Mouse (Mus musculus) stomach, embryonic 16.5 days (tissue): ENCODE measurements around the gene Fabp2. TPM values are rescaled to one million over a fixed set of nuclear protein-coding genes. Genes with fewer than 3 reads are reported as not detected.
"Not testable (repeated sequence)": the region's sequence is repeated elsewhere in the genome, so short reads cannot be mapped to it uniquely, and the experiment has no call there.

Experiments
- ATAC-seq: fragments of 200-750 bp; cut with Nextera tagmentation; 2 replicates; pipeline ENCODE4 v1.8.0; 2017; ENCODE audit warnings: moderate number of reproducible peaks, moderate TSS enrichment; ENCODE audit not compliant: insufficient read depth, low FRiP score
- H3K27ac ChIP-seq: fragments of 300-500 bp; sonication (generic); 2 replicates; pipeline ENCODE4 v1.5.1; 2014; ENCODE audit warnings: low read length
- H3K27me3 ChIP-seq: fragments of 300-500 bp; sonication (generic); 2 replicates; pipeline ENCODE4 v1.6.1; 2014; ENCODE audit warnings: low read length, control low read depth, mixed read lengths; ENCODE audit not compliant: control insufficient read depth, insufficient read depth
- H3K36me3 ChIP-seq: fragments of 300-500 bp; sonication (generic); 2 replicates; pipeline ENCODE4 v1.6.1; 2014; ENCODE audit warnings: low read length; ENCODE audit not compliant: control insufficient read depth, insufficient read depth
- H3K4me1 ChIP-seq: fragments of 300-500 bp; sonication (generic); 2 replicates; pipeline ENCODE4 v1.6.1; 2014; ENCODE audit warnings: low read length, control low read depth, mixed read lengths; ENCODE audit not compliant: control insufficient read depth, insufficient read depth
- H3K4me2 ChIP-seq: fragments of 300-500 bp; sonication (generic); 2 replicates; pipeline ENCODE4 v1.6.1; 2014; ENCODE audit warnings: low read depth, low read length, mixed read lengths
- H3K4me3 ChIP-seq: fragments of 300-500 bp; sonication (generic); replicated peaks from 2 replicates; pipeline ENCODE4 v1.5.1; 2014; ENCODE audit warnings: mild to moderate bottlenecking, low read length
- H3K9ac ChIP-seq: fragments of 300-500 bp; sonication (generic); 2 replicates; pipeline ENCODE4 v1.6.1; 2014; ENCODE audit warnings: low read length
- H3K9me3 ChIP-seq: fragments of 300-500 bp; sonication (generic); replicated peaks from 2 replicates; pipeline ENCODE4 v1.6.1; 2016; ENCODE audit warnings: low read length, control low read depth; ENCODE audit not compliant: control insufficient read depth
- WGBS: fragments of 180-500 bp; shearing (Covaris S2); extraction: QIAGEN DNeasy Blood & Tissue Kit; methylation state at CpG from one replicate; pipeline ENCODE4 v1.1.7; 2014; 5-methylcytosine and 5-hydroxymethylcytosine counted together
- polyA plus RNA-seq: library from polyadenylated mRNA; unstranded; fragments of >200 nt; fragmentation: Nextera tagmentation; extraction: Ambion mirVana; gene quantifications from 2 replicates; pipeline ENCODE4 v1.2.1, GENCODE M21; 2015

Gene Fabp2
- polyA plus RNA-seq, 1 experiment from 2014 or later = 148 TPM

DNA sequence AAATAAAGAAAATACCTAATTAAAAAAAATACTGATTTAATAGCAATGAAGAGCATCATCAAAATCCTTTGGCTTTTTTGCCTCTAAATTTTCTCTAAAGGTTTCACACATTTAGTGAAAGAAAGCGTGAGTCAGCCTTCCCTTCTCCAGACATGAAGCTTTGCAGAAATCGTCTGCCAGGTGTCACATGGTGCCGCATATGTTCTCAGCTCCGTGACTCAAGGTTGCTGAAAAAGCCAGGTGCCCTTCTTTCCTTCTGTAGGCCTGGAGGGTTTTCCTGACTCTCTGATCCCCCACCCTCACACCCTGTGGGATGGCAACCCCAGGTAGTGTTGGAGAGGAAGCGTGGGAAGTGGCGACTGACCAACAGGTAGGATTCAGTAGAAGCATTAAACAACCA is 34.9 kb downstream of the Fabp2 start:
- no peak overlapping the region for H3K27ac ChIP-seq
- no peaks in the 10 kb centered on the region for H3K9me3 ChIP-seq
- no peak overlapping the region for H3K4me2 ChIP-seq
- no peak overlapping the region for H3K9ac ChIP-seq
- ATAC-seq = no peak
- H3K4me1 ChIP-seq = peaks cover 8% of the 10 kb centered on the region; the same call in 1 of the 2 replicates
- H3K36me3 ChIP-seq = peaks cover 8% of the 10 kb centered on the region; the same call in 1 of the 2 replicates
- 83% methylated on average over 6 of the region's 6 CpGs for WGBS
- no peak overlapping the region for H3K4me3 ChIP-seq
- no peaks in the 10 kb centered on the region for H3K27me3 ChIP-seq

DNA sequence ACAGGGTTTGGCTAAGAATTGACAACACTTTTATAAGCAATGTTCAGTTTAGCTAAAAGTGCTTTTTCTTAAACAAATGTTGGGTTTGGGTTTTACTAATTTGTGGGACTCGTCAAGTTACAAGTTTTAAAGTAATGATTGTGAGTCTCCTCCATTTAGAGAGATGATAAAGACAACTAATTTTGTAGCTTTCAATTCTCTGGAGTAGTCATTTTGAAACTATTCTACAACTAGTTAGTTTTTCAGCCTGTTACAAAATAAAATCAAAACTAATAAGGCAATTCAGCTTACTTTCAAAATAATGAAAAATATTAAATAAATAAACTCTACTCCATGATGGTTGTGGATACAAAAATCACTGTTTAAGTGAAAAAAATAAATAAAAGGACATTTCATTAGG is 37.6 kb downstream of the Fabp2 start:
- H3K27me3 ChIP-seq = no peaks in the 10 kb centered on the region
- no peak overlapping the region for H3K4me2 ChIP-seq
- no peak overlapping the region for H3K4me3 ChIP-seq
- H3K4me1 ChIP-seq = no peaks in the 10 kb centered on the region
- peaks cover 8% of the 10 kb centered on the region; the same call in 1 of the 2 replicates for H3K36me3 ChIP-seq
- H3K9me3 ChIP-seq = no peaks in the 10 kb centered on the region
- no peak for ATAC-seq
- H3K9ac ChIP-seq = no peak overlapping the region
- 86% methylated on average over 1 of the region's 1 CpGs for WGBS
- no peak overlapping the region for H3K27ac ChIP-seq

DNA sequence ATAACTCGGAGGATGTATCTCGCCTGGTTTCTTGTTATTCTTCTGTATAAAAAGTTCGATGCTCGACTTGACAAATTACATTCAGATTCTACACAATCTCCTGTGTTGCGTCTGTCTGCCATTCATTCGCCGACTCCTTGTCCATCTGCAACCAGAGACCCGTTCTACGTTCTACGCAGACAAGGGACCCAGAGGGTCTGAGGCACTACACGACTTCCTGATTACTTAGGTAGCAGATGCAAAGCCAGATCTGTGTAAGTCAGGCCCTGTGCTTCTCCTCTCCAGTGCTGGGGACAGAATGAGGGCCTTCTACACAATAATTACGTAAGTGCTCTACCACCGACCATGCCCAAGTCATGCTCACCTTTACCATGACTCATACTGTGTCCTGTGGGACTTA is 42.3 kb downstream of the Fabp2 start:
- not testable (repeated sequence) for ATAC-seq

DNA sequence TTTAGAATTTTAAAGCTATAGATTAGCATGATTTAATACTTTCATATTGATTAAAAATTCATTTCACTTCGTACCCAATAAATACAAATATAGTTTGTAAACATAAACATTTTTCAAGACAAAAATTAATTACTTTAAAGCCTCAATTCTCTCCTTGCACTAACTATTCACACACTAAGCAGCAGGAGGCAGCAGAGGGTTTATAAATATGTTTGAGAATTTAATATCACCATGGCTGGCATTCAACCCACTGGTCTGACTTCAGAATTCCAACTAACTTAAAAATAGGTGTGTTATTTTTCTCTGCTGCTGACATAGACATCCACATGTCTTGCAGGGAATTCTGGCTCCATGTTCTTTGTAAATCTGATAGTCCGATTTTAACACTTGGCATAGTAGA is 44.3 kb downstream of the Fabp2 start:
- WGBS = 67% methylated on average over 2 of the region's 2 CpGs
- no peaks in the 10 kb centered on the region for H3K27me3 ChIP-seq
- no peak for ATAC-seq
- no peaks in the 10 kb centered on the region for H3K9me3 ChIP-seq
- no peaks in the 10 kb centered on the region for H3K36me3 ChIP-seq
- H3K9ac ChIP-seq = no peak overlapping the region
- no peak overlapping the region for H3K4me3 ChIP-seq
- H3K27ac ChIP-seq = no peak overlapping the region
- no peaks in the 10 kb centered on the region for H3K4me1 ChIP-seq
- no peak overlapping the region for H3K4me2 ChIP-seq

More for the DNA sequence above, 42.3 kb downstream of the Fabp2 start:
- not testable (repeated sequence) for H3K4me3 ChIP-seq, H3K36me3 ChIP-seq, H3K9me3 ChIP-seq, H3K27ac ChIP-seq, H3K27me3 ChIP-seq, H3K4me1 ChIP-seq, H3K9ac ChIP-seq, H3K4me2 ChIP-seq
- 77% methylated on average over 13 of the region's 13 CpGs for WGBS

DNA sequence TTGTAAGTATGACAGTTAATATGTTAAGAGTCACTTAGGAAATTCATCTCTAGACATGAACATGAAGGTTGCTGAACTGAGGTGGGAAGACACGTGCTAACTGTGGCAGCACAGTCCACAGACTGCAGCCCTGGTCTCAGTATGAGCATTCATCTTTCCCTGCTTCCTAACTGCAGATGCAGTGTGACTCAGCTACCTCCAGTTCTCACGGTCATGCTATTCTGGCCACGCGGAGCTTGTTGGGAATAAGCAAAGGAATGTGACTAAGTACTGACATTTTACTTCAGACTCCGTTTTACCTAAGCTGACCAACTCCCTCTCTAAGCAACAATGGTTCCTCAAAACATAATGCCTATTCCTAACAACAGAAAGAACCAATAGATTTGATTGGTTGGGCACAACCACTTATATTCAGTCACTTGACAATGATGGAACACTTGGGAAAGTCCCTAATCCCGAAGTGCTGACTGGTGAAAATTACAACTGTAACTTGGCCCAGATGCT is 48.6 kb downstream of the Fabp2 start:
- Histone ChIP-seq H3K9me3 (no peaks in the 10 kb centered on the region), H3K27me3 (no peaks in the 10 kb centered on the region), H3K9ac (no peak overlapping the region), H3K4me1 (no peaks in the 10 kb centered on the region), H3K27ac (no peak overlapping the region), H3K4me3 (no peak overlapping the region), H3K4me2 (no peak overlapping the region), H3K36me3 (no peaks in the 10 kb centered on the region)
- WGBS = 65% methylated on average over 6 of the region's 6 CpGs
- no peak for ATAC-seq

Other genes with a start within 250 kb of the Fabp2 start
- gene Pde5a, start 166.1 kb upstream of the Fabp2 start, polyA plus RNA-seq = 16.3 and 17.0 TPM in 2 replicates
- not detected in 2 replicates for gene Gm10959, start 24.3 kb downstream of the Fabp2 start, polyA plus RNA-seq
- gene 1810037I17Rik, start 29.1 kb downstream of the Fabp2 start, polyA plus RNA-seq = 218 and 220 TPM in 2 replicates
- gene Usp53, start 89.4 kb downstream of the Fabp2 start, polyA plus RNA-seq = 17.6 and 22.6 TPM in 2 replicates
- 3.6 and 21.6 TPM in 2 replicates for gene Myoz2, start 139.9 kb downstream of the Fabp2 start, polyA plus RNA-seq